Mouse (Mus musculus) MEL (cell line): ENCODE measurements around the gene Rpl7a. TPM values are rescaled to one million over a fixed set of nuclear protein-coding genes. Genes with fewer than 3 reads are reported as not detected.

Source experiments
- DNase-seq: peaks from one replicate; pipeline ENCODE4 v3.0.0; 2011; ENCODE audit warnings: low read depth, low spot score
- H3K27ac ChIP-seq: 2 replicates; pipeline ENCODE4 v1.5.1; 2012; ENCODE audit warnings: low read depth, mild to moderate bottlenecking, control low read depth, low read length, moderate library complexity; ENCODE audit not compliant: control insufficient read depth
- H3K27me3 ChIP-seq, 2 experiments: fragments of 150-350 bp in 1 of 2; sonication (generic) in 1 of 2; 2 replicates each; pipeline ENCODE4 v1.6.1; 2012; ENCODE audit warnings: low read length in 2 of 2, mild to moderate bottlenecking in 2 of 2, improper control_type of control experiment in 1 of 2, moderate library complexity in 1 of 2; ENCODE audit not compliant: insufficient read depth in 2 of 2, control insufficient read depth in 1 of 2
- H3K36me3 ChIP-seq, 2 experiments: 2 replicates each; pipeline ENCODE4 v1.6.1; 2012 to 2014; ENCODE audit warnings: low read length in 2 of 2, improper control_type of control experiment in 1 of 2, inconsistent platforms in 1 of 2, mild to moderate bottlenecking in 1 of 2; ENCODE audit not compliant: insufficient read depth in 2 of 2, control insufficient read depth in 1 of 2
- H3K4me1 ChIP-seq, 2 experiments: fragments of 150-350 bp in 1 of 2; sonication (generic) in 1 of 2; 2 replicates each; pipeline ENCODE4 v1.6.1; 2012; ENCODE audit warnings: low read length in 2 of 2, improper control_type of control experiment in 1 of 2, mild to moderate bottlenecking in 1 of 2; ENCODE audit not compliant: insufficient read depth in 2 of 2, control insufficient read depth in 1 of 2
- H3K4me3 ChIP-seq, 2 experiments: fragments of 150-350 bp in 1 of 2; sonication (generic) in 1 of 2; 2 replicates each; pipeline ENCODE4 v1.5.1; 2012; ENCODE audit warnings: low read depth in 2 of 2, low read length in 2 of 2, mild to moderate bottlenecking in 2 of 2, moderate library complexity in 2 of 2, control low read depth in 1 of 2, improper control_type of control experiment in 1 of 2; ENCODE audit not compliant: control insufficient read depth in 1 of 2, insufficient read depth in 1 of 2
- H3K79me2 ChIP-seq: 2 replicates; pipeline ENCODE4 v1.6.1; 2012; ENCODE audit warnings: mild to moderate bottlenecking, low read length, moderate library complexity; ENCODE audit not compliant: control insufficient read depth, poor library complexity, insufficient read depth
- H3K9ac ChIP-seq: 2 replicates; pipeline ENCODE4 v1.6.1; 2012; ENCODE audit warnings: low read depth, mild to moderate bottlenecking, control low read depth, low read length, moderate library complexity; ENCODE audit not compliant: control insufficient read depth, poor library complexity, severe bottlenecking
- H3K9me3 ChIP-seq: fragments of 150-350 bp; sonication (generic); replicated peaks from 2 replicates; pipeline ENCODE4 v1.6.1; 2012; ENCODE audit warnings: mild to moderate bottlenecking, low read length, improper control_type of control experiment, moderate library complexity; ENCODE audit not compliant: insufficient read depth
- BHLHE40 ChIP-seq: IDR thresholded peaks from 2 replicates; pipeline ENCODE4 v1.6.1; 2012; ENCODE audit warnings: low read depth, mild to moderate bottlenecking, inconsistent platforms, low read length, improper control_type of control experiment, borderline replicate concordance
- CHD2 ChIP-seq: IDR thresholded peaks from 2 replicates; pipeline ENCODE4 v1.6.1; 2011; ENCODE audit warnings: low read length, improper control_type of control experiment
- E2F4 ChIP-seq: IDR thresholded peaks from 2 replicates; pipeline ENCODE4 v1.6.1; 2011; ENCODE audit warnings: low read depth, low read length, improper control_type of control experiment, borderline replicate concordance
- ELF1 ChIP-seq: IDR thresholded peaks from 2 replicates; pipeline ENCODE4 v1.6.1; 2014; ENCODE audit warnings: low read depth, mild to moderate bottlenecking, inconsistent platforms, low read length, improper control_type of control experiment, moderate library complexity
- EP300 ChIP-seq, 2 experiments: IDR thresholded peaks; 2 replicates each; pipeline ENCODE4 v1.6.1; 2011; ENCODE audit warnings: improper control_type of control experiment in 2 of 2, low read length in 2 of 2, low read depth in 1 of 2, mild to moderate bottlenecking in 1 of 2
- GABPA ChIP-seq: IDR thresholded peaks from 2 replicates; pipeline ENCODE4 v1.6.1; 2012; ENCODE audit warnings: low read depth, mild to moderate bottlenecking, inconsistent platforms, low read length, improper control_type of control experiment, moderate library complexity
- HCFC1 ChIP-seq: IDR thresholded peaks from 2 replicates; pipeline ENCODE4 v1.6.1; 2012; ENCODE audit warnings: low read depth, mild to moderate bottlenecking, inconsistent platforms, low read length, improper control_type of control experiment, moderate library complexity
- JUND ChIP-seq: IDR thresholded peaks from 2 replicates; pipeline ENCODE4 v1.6.1; 2011; ENCODE audit warnings: low read depth, mild to moderate bottlenecking, improper control_type of control experiment, low read length
- MAFK ChIP-seq: IDR thresholded peaks from 2 replicates; pipeline ENCODE4 v1.6.1; 2011; ENCODE audit warnings: low read depth, mild to moderate bottlenecking, low read length, improper control_type of control experiment, borderline replicate concordance
- MAX ChIP-seq: IDR thresholded peaks from 2 replicates; pipeline ENCODE4 v1.6.1; 2011; ENCODE audit warnings: low read length, improper control_type of control experiment
- MAZ ChIP-seq: IDR thresholded peaks from 2 replicates; pipeline ENCODE4 v1.6.1; 2012; ENCODE audit warnings: low read depth, mild to moderate bottlenecking, inconsistent platforms, low read length, improper control_type of control experiment
- MXI1 ChIP-seq: IDR thresholded peaks from 2 replicates; pipeline ENCODE4 v1.6.1; 2011; ENCODE audit warnings: mild to moderate bottlenecking, low read depth, low read length, improper control_type of control experiment
- MYB ChIP-seq: IDR thresholded peaks from 2 replicates; pipeline ENCODE4 v1.6.1; 2011; ENCODE audit warnings: mild to moderate bottlenecking, low read depth, low read length, improper control_type of control experiment
- MYC ChIP-seq: IDR thresholded peaks from 2 replicates; pipeline ENCODE4 v1.6.1; 2011; ENCODE audit warnings: low read depth, mild to moderate bottlenecking, low read length, improper control_type of control experiment, moderate library complexity
- NRF1 ChIP-seq: IDR thresholded peaks from 2 replicates; pipeline ENCODE4 v1.6.1; 2014; ENCODE audit warnings: low read depth, mild to moderate bottlenecking, inconsistent platforms, low read length, improper control_type of control experiment, moderate library complexity; ENCODE audit not compliant: poor library complexity, insufficient read depth, severe bottlenecking
- POLR2A ChIP-seq, 2 experiments: IDR thresholded peaks; 2 replicates each; pipeline ENCODE4 v1.6.1; 2011 to 2012; ENCODE audit warnings: low read length in 2 of 2, mild to moderate bottlenecking in 2 of 2, control low read depth in 1 of 2, improper control_type of control experiment in 1 of 2, low read depth in 1 of 2, moderate library complexity in 1 of 2; ENCODE audit not compliant: control insufficient read depth in 1 of 2, insufficient read depth in 1 of 2, poor library complexity in 1 of 2
- POLR2AphosphoS2 ChIP-seq: IDR thresholded peaks from 2 replicates; pipeline ENCODE4 v1.6.1; 2011; ENCODE audit warnings: low read length, improper control_type of control experiment
- POLR2AphosphoS5 ChIP-seq: IDR thresholded peaks from 2 replicates; pipeline ENCODE4 v1.6.1; 2012; ENCODE audit warnings: low read depth, borderline replicate concordance, mild to moderate bottlenecking, inconsistent platforms, low read length, moderate library complexity, mixed read lengths
- RAD21 ChIP-seq: IDR thresholded peaks from 2 replicates; pipeline ENCODE4 v1.6.1; 2011; ENCODE audit warnings: mild to moderate bottlenecking, low read depth, low read length, improper control_type of control experiment
- RCOR1 ChIP-seq: IDR thresholded peaks from 2 replicates; pipeline ENCODE4 v1.6.1; 2012; ENCODE audit warnings: low read depth, mild to moderate bottlenecking, inconsistent platforms, low read length, improper control_type of control experiment
- SIN3A ChIP-seq: IDR thresholded peaks from 2 replicates; pipeline ENCODE4 v1.6.1; 2012; ENCODE audit warnings: low read length, improper control_type of control experiment, inconsistent platforms
- SMC3 ChIP-seq: IDR thresholded peaks from 2 replicates; pipeline ENCODE4 v1.6.1; 2011; ENCODE audit warnings: low read depth, low read length, improper control_type of control experiment
- TAL1 ChIP-seq: IDR thresholded peaks from 2 replicates; pipeline ENCODE4 v1.6.1; 2012; ENCODE audit warnings: mild to moderate bottlenecking, inconsistent platforms, low read length, moderate library complexity, mixed read lengths
- UBTF ChIP-seq: IDR thresholded peaks from 2 replicates; pipeline ENCODE4 v1.6.1; 2012; ENCODE audit warnings: low read depth, mild to moderate bottlenecking, inconsistent platforms, low read length, improper control_type of control experiment, moderate library complexity, borderline replicate concordance; ENCODE audit not compliant: insufficient read depth
- USF2 ChIP-seq, 2 experiments: IDR thresholded peaks; 2 replicates each; pipeline ENCODE4 v1.6.1; 2011 to 2012; ENCODE audit warnings: improper control_type of control experiment in 2 of 2, low read length in 2 of 2, borderline replicate concordance in 1 of 2, inconsistent platforms in 1 of 2, low read depth in 1 of 2, mild to moderate bottlenecking in 1 of 2; ENCODE audit not compliant: insufficient read depth in 1 of 2
- ZC3H11A ChIP-seq: IDR thresholded peaks from 2 replicates; pipeline ENCODE4 v1.6.1; 2012; ENCODE audit warnings: low read depth, mild to moderate bottlenecking, inconsistent platforms, low read length, improper control_type of control experiment
- ZKSCAN1 ChIP-seq: IDR thresholded peaks from 2 replicates; pipeline ENCODE4 v1.6.1; 2012; ENCODE audit warnings: low read depth, mild to moderate bottlenecking, inconsistent platforms, low read length, improper control_type of control experiment, moderate library complexity
- ZNF384 ChIP-seq: IDR thresholded peaks from 2 replicates; pipeline ENCODE4 v1.6.1; 2012; ENCODE audit warnings: low read depth, mild to moderate bottlenecking, inconsistent platforms, low read length, improper control_type of control experiment
- polyA plus RNA-seq, 2 experiments: library from polyadenylated mRNA; stranded (reverse) in 1 of 2; unstranded in 1 of 2; fragments of >175 nt in 1 of 2; fragments of >200 nt in 1 of 2; gene quantifications; 2 replicates each; pipeline versions ENCODE4 v1.2.1 to v1.2.4; 2012; ENCODE audit warnings: low replicate concordance in 2 of 2, low read depth in 1 of 2; ENCODE audit not compliant: insufficient read length in 2 of 2, insufficient read depth in 1 of 2, missing spikeins in 1 of 2
- total RNA-seq: library from RNA; depleted of rRNA; stranded (reverse); fragments of 300-350 nt; gene quantifications from 2 replicates; pipeline ENCODE4 v1.2.3, GENCODE M21; 2012

The Rpl7a gene
- total and polyA plus RNA-seq, 3 experiments, result 1,526 to 3,335 TPM; not detected in 1

GRCm38 (mm10) chr2:26919684-26920083 lies 9.1 kb downstream of the Rpl7a start:
- Histone ChIP-seq H3K36me3 (peaks cover under 1 to 8% of the 10 kb centered on the region in 2 experiments; a peak in 3 of 4 replicates), H3K79me2 (peaks cover 38% of the 10 kb centered on the region), H3K4me1 (peaks cover 0 to 15% of the 10 kb centered on the region in 2 experiments; a peak in 1 of 4 replicates), H3K27ac (no peak overlapping the region), H3K9ac (no peak overlapping the region), H3K4me3 (no peak overlapping the region), H3K9me3 (no peaks in the 10 kb centered on the region), H3K27me3 (no peaks in the 10 kb centered on the region)
- no peak for TF ChIP-seq SMC3
- no peak for TF ChIP-seq CHD2
- TF ChIP-seq RAD21, result no peak
- TF ChIP-seq USF2 (IDR thresholded peaks at IDR 0.05; ENCODE audit: borderline replicate concordance in 1 of 2, insufficient read depth in 1 of 2, low read depth in 1 of 2, low read length in 2 of 2), result no peak
- TF ChIP-seq MYB, result no peak
- no peak for TF ChIP-seq POLR2AphosphoS2
- no peak for TF ChIP-seq MXI1
- no peak for TF ChIP-seq E2F4
- no peak for TF ChIP-seq MAFK
- no peak for TF ChIP-seq GABPA
- TF ChIP-seq POLR2A (IDR thresholded peaks at IDR 0.05; ENCODE audit: control insufficient read depth in 1 of 2, insufficient read depth in 1 of 2, low read depth in 1 of 2, low read length in 2 of 2, poor library complexity in 1 of 2), result no peak
- no peak for TF ChIP-seq NRF1
- no peak for TF ChIP-seq POLR2AphosphoS5
- TF ChIP-seq TAL1, result no peak
- TF ChIP-seq ELF1, result no peak
- no peak for DNase-seq

GRCm38 (mm10) chr2:26920190-26920855 lies 9.8 kb downstream of the Rpl7a start:
- H3K36me3 ChIP-seq, result peaks cover 0 to 8% of the 10 kb centered on the region in 2 experiments; a peak in 3 of 4 replicates
- peaks cover 0 to 12% of the 10 kb centered on the region in 2 experiments; a peak in 1 of 4 replicates for H3K4me1 ChIP-seq
- no peak for TF ChIP-seq EP300 (IDR thresholded peaks at IDR 0.05; ENCODE audit: low read depth in 1 of 2, low read length in 2 of 2)
- TF ChIP-seq ZNF384, result no peak
- no peak for TF ChIP-seq SIN3A
- no peak for TF ChIP-seq MAZ
- TF ChIP-seq MYC, result no peak
- TF ChIP-seq POLR2AphosphoS2, result peak; percentile 77
- no peak for TF ChIP-seq UBTF
- TF ChIP-seq BHLHE40, result no peak
- TF ChIP-seq RCOR1, result no peak
- no peak for TF ChIP-seq MAX
- no peak for TF ChIP-seq SMC3
- no peak for TF ChIP-seq ELF1
- no peak for TF ChIP-seq JUND
- TF ChIP-seq ZKSCAN1, result no peak
- no peak for TF ChIP-seq ZC3H11A
- no peak for TF ChIP-seq MYB
- TF ChIP-seq POLR2AphosphoS5, result 0 out of 2 replicates have a peak, but pooled peaks have one; percentile 12
- TF ChIP-seq RAD21, result no peak
- peak in 1 of 2 experiments; percentile 37; a peak in 2 of 4 replicates for TF ChIP-seq POLR2A (IDR thresholded peaks at IDR 0.05; ENCODE audit: control insufficient read depth in 1 of 2, insufficient read depth in 1 of 2, low read depth in 1 of 2, low read length in 2 of 2, poor library complexity in 1 of 2)
- TF ChIP-seq HCFC1, result no peak
- no peak for TF ChIP-seq MAFK
- TF ChIP-seq, all 39 proteins: peak for 3
- DNase-seq, result peak; percentile 16
- peaks cover 35% of the 10 kb centered on the region for H3K79me2 ChIP-seq
- no peaks in the 10 kb centered on the region for H3K9me3 ChIP-seq
- H3K4me3 ChIP-seq, result no peak overlapping the region
- no peak overlapping the region for H3K27ac ChIP-seq
- no peak overlapping the region for H3K9ac ChIP-seq
- H3K27me3 ChIP-seq, result no peaks in the 10 kb centered on the region
